Mouse (Mus musculus) embryo, embryonic 10.5 days (tissue): Measurements from ENCODE around the gene Rbmy.
"Not testable (repeated sequence)": the region's sequence is repeated elsewhere in the genome, so short reads cannot be mapped to it uniquely, and the experiment has no call there.

Experiments
- DNase-seq: peaks from one replicate; pipeline ENCODE4 v3.0.0-alpha.2; 2015; ENCODE audit warnings: low spot score

Gene Rbmy

DNA sequence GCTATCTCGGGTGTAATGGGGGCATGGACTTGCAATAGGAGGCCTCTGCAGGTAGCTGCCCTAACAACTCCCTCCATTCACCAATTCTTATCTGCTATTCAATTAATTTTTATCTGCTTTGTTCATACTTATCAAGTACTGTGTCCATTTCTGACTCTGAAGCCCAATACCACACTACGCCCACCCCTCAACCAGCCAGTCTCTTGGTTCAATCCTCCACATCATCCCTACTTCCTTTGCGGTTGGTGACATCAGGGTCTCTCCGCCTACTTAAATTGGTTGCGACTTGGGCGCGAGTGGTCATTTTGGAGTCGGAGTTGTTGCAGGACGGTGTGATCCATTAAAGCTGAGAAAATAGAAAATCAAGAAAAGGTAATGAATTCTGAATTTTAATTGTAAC is at the start of gene Rbmy, which contains the start of gene Gm10256:
Gene Rbmy, plus strand, starts transcription at position 301 of the 400 bp plus-strand sequence.
Gene Gm10256, plus strand, starts transcription at position 320 of the 400 bp plus-strand sequence.
- DNase-seq, result not testable (repeated sequence)

DNA sequence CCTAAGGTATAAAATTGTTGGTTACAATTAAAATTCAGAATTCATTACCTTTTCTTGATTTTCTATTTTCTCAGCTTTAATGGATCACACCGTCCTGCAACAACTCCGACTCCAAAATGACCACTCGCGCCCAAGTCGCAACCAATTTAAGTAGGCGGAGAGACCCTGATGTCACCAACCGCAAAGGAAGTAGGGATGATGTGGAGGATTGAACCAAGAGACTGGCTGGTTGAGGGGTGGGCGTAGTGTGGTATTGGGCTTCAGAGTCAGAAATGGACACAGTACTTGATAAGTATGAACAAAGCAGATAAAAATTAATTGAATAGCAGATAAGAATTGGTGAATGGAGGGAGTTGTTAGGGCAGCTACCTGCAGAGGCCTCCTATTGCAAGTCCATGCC is 34.4 kb upstream of the Rbmy start, which contains the start of gene Gm4064:
Gene Gm4064, minus strand, starts transcription at position 101 of the 400 bp plus-strand sequence.
- DNase-seq, result not testable (repeated sequence)
